Mouse (Mus musculus): ENCODE measurements around the gene Gpr183. TPM values are rescaled to one million over a fixed set of nuclear protein-coding genes. Genes with fewer than 3 reads are reported as not detected.

Gene Gpr183
- polyA plus RNA-seq (2014; fragmentation: Illumina TruSeq; extraction: RNeasy Lipid Tissue Mini Kit (QIAGEN cat#74804); ENCODE audit: insufficient read depth, low read depth, low replicate concordance), result 4.1 TPM

DNA sequence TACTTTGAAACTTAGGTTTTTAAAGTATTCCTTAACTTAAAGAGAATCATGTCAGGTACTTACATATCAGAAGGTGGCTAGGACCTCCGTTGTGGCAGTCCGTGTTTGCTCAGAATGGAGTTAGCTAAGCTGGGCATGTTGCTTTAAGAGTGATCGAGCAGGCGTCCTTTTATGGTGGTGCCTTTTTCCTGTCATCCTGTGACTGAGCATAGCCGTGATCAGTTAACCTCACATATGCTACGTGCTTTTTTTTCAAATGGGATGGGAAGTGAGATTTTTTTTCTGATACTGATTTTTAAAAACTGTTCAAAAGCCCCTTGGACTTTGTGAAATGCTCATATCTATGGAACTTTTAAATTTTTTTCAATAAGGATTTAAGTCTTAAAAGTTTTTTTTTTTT is at the start of gene Gpr183:
Gene Gpr183 (minus strand): TSS at position 206 of the 400 bp plus-strand sequence.

DNA sequence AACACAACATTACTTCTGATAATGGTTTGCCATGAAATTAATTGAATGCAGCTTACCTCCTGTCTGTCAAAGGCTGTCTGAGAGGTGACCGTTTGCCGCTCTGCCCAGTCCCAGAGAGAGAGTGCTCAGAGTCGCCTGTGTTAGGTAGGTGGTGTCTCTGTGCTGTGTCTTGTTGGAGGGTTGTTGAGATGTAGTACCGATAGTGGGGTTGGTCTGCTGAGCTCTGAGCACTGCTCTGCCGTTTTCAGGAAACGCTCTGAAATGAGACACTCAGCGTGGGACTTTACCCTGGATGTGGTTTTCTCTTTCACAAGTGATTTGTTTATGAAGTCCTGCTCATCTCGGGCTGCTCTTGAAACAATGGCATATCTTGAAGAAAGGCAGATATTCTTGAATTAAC is 49.4 kb downstream of the Gpr183 start, which contains the start of gene Gpr18:
Gene Gpr18 (minus strand): TSS at position 161 of the 400 bp plus-strand sequence.

Other genes starting within 250 kb of the Gpr183 start
- 49.8 TPM for gene Dock9, start 167.4 kb downstream of the Gpr183 start, polyA plus RNA-seq (2014; fragmentation: Illumina TruSeq; extraction: RNeasy Lipid Tissue Mini Kit (QIAGEN cat#74804); ENCODE audit: insufficient read depth, low read depth, low replicate concordance)
- gene Ubac2, start 86.6 kb downstream of the Gpr183 start, polyA plus RNA-seq (2014; fragmentation: Illumina TruSeq; extraction: RNeasy Lipid Tissue Mini Kit (QIAGEN cat#74804); ENCODE audit: insufficient read depth, low read depth, low replicate concordance), result 23.3 TPM
- 6.3 TPM for gene Gpr18, start 49.4 kb downstream of the Gpr183 start, polyA plus RNA-seq (2014; fragmentation: Illumina TruSeq; extraction: RNeasy Lipid Tissue Mini Kit (QIAGEN cat#74804); ENCODE audit: insufficient read depth, low read depth, low replicate concordance)
- not detected for gene Timm8a2, start 69.5 kb upstream of the Gpr183 start, polyA plus RNA-seq (2014; fragmentation: Illumina TruSeq; extraction: RNeasy Lipid Tissue Mini Kit (QIAGEN cat#74804); ENCODE audit: insufficient read depth, low read depth, low replicate concordance)
- gene Tm9sf2, start 141.8 kb upstream of the Gpr183 start, polyA plus RNA-seq (2014; fragmentation: Illumina TruSeq; extraction: RNeasy Lipid Tissue Mini Kit (QIAGEN cat#74804); ENCODE audit: insufficient read depth, low read depth, low replicate concordance), result 87.6 TPM
- gene Clybl, start 216.5 kb upstream of the Gpr183 start, polyA plus RNA-seq (2014; fragmentation: Illumina TruSeq; extraction: RNeasy Lipid Tissue Mini Kit (QIAGEN cat#74804); ENCODE audit: insufficient read depth, low read depth, low replicate concordance), result 15.5 TPM